Mouse (Mus musculus): ENCODE measurements around the gene Gm8890.
"Not testable (repeated sequence)": the region's sequence is repeated elsewhere in the genome, so short reads cannot be mapped to it uniquely, and the experiment has no call there.

The Gm8890 gene

DNA sequence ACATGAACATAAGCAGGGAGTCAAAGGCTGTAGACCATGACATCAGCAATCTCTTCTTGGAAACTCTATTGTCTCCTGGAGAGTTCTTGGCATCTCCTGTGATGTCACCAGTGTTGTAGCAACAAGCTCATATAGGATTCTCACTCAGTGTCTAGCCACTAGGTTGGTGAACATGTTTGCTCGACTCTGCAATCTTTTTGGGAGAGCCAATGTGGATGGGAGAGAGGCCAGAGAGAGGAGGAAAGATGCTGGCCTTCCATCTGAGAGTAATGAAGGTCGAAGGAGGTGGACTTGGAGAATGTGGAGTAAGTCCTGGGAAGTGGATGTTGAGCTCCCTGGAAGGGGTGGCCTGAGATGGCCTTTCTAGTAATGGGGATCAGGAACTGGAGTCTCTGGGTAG is at the start of gene Gm8890:
TSS of gene Gm8890 (plus strand) at position 301 of the 400 bp plus-strand sequence.
- not testable (repeated sequence) for DNase-seq

- not testable (repeated sequence) for DNase-seq
Measured at GRCm38 (mm10) chr5:11256221-11256620, 388 bp downstream of the Gm8890 start.

Data from kidney, postnatal 4 days (tissue).